In genomic region chr11:119268557-119269195, GRCm38 (mm10) we compare ENCODE assay signal across 8 mouse cellular contexts. TPM values are rescaled to one million over a fixed set of nuclear protein-coding genes. Genes with fewer than 3 reads are reported as not detected.
DNase-seq lines count a peak whose midpoint lies in the region; ATAC-seq lines count a peak whose summit lies in the region.

No protein-coding gene starts in this region.

- H3K9ac ChIP-seq in heart, embryonic 13.5 days, result peak overlapping the region; percentile 85
- H3K9ac ChIP-seq in hindbrain, embryonic 14.5 days, result peak overlapping the region; percentile 73
- peak overlapping the region; percentile 60; the same call in 1 of the 2 replicates for H3K9ac ChIP-seq in limb, embryonic 15.5 days

- H3K27ac ChIP-seq in heart, embryonic 13.5 days (replicated peaks), result peak overlapping the region; percentile 16; the same call in 1 of the 2 replicates
- H3K27ac ChIP-seq in embryonic facial prominence, embryonic 10.5 days (replicated peaks), result no peak overlapping the region
- H3K27ac ChIP-seq in hindbrain, embryonic 14.5 days, result no peak overlapping the region
- H3K27ac ChIP-seq in limb, embryonic 15.5 days, result no peak overlapping the region

- no peak for ATAC-seq in heart, embryonic 13.5 days (ENCODE audit: extremely low read depth, insufficient number of reproducible peaks, low FRiP score, low TSS enrichment)
- ATAC-seq in hindbrain, embryonic 14.5 days (ENCODE audit: low FRiP score), result no peak
- no peak for ATAC-seq in limb, embryonic 15.5 days (ENCODE audit: insufficient number of reproducible peaks, low FRiP score, low TSS enrichment, low read depth)

- intact Hi-C loops in heart, postnatal 10 days (cut with DNase I), result loop anchor here (2.0 kb wide), 1 partner anchor 32 kb away; the partner anchor contains the start of gene Eif4a3

- peak overlapping the region; percentile 62 for H3K4me3 ChIP-seq in heart, embryonic 13.5 days
- H3K4me3 ChIP-seq in embryonic facial prominence, embryonic 10.5 days, result peak overlapping the region; percentile 75
- peak overlapping the region; percentile 56 for H3K4me3 ChIP-seq in hindbrain, embryonic 14.5 days (replicated peaks; ENCODE audit: low read length)
- peak overlapping the region; percentile 75 for H3K4me3 ChIP-seq in limb, embryonic 15.5 days

- H3K36me3 ChIP-seq in heart, embryonic 13.5 days, result peaks cover 38% of the 10 kb centered on the region
- H3K36me3 ChIP-seq in embryonic facial prominence, embryonic 10.5 days (replicated peaks), result peaks cover 19% of the 10 kb centered on the region
- H3K36me3 ChIP-seq in hindbrain, embryonic 14.5 days (replicated peaks; ENCODE audit: control insufficient read depth, insufficient read depth), result peaks cover 15% of the 10 kb centered on the region
- peaks cover 20% of the 10 kb centered on the region for H3K36me3 ChIP-seq in limb, embryonic 15.5 days

- H3K4me2 ChIP-seq in heart, embryonic 13.5 days, result peak overlapping the region; percentile 77
- peak overlapping the region; percentile 85 for H3K4me2 ChIP-seq in hindbrain, embryonic 14.5 days (replicated peaks)
- H3K4me2 ChIP-seq in limb, embryonic 15.5 days, result peak overlapping the region; percentile 84

- no peaks in the 10 kb centered on the region for H3K27me3 ChIP-seq in heart, embryonic 13.5 days (replicated peaks)
- H3K27me3 ChIP-seq in embryonic facial prominence, embryonic 10.5 days (replicated peaks; ENCODE audit: low read depth, poor library complexity, severe bottlenecking), result no peaks in the 10 kb centered on the region
- H3K27me3 ChIP-seq in hindbrain, embryonic 14.5 days (ENCODE audit: control insufficient read depth, insufficient read depth, low read length), result no peaks in the 10 kb centered on the region
- H3K27me3 ChIP-seq in limb, embryonic 15.5 days, result no peaks in the 10 kb centered on the region

- peaks cover 25% of the 10 kb centered on the region for H3K4me1 ChIP-seq in heart, embryonic 13.5 days
- H3K4me1 ChIP-seq in embryonic facial prominence, embryonic 10.5 days, result peaks cover 29% of the 10 kb centered on the region
- H3K4me1 ChIP-seq in hindbrain, embryonic 14.5 days (replicated peaks; ENCODE audit: control insufficient read depth, insufficient read depth, low read length), result peaks cover 10% of the 10 kb centered on the region
- peaks cover 23% of the 10 kb centered on the region for H3K4me1 ChIP-seq in limb, embryonic 15.5 days

- WGBS in heart, embryonic 13.5 days, result 79% methylated on average over 16 of the region's 16 CpGs
- WGBS in embryonic facial prominence, embryonic 10.5 days, result 81% methylated on average over 16 of the region's 16 CpGs
- WGBS in hindbrain, embryonic 14.5 days, result 73% methylated on average over 16 of the region's 16 CpGs
- WGBS in limb, embryonic 15.5 days, result 76% methylated on average over 16 of the region's 16 CpGs

- no peaks in the 10 kb centered on the region for H3K9me3 ChIP-seq in heart, embryonic 13.5 days
- no peaks in the 10 kb centered on the region for H3K9me3 ChIP-seq in embryonic facial prominence, embryonic 10.5 days
- H3K9me3 ChIP-seq in hindbrain, embryonic 14.5 days (ENCODE audit: control insufficient read depth, low read length), result no peaks in the 10 kb centered on the region
- H3K9me3 ChIP-seq in limb, embryonic 15.5 days, result no peaks in the 10 kb centered on the region

- DNase-seq in heart, postnatal 10 days, result no peak
- DNase-seq in embryonic facial prominence, embryonic 10.5 days (ENCODE audit: low spot score), result no peak
- no peak for DNase-seq in hindbrain, embryonic 14.5 days (ENCODE audit: low spot score)
- peak; percentile 66 to 82 for DNase-seq in right cerebral cortex, adult 2 months (ENCODE audit: low spot score in 2 of 2)
- DNase-seq in thymus, postnatal 10 days (ENCODE audit: low spot score in 2 of 2), result no peak
- no peak for DNase-seq in ovary, adult 18-20 months (ENCODE audit: low spot score)

RNA-seq across cellular contexts. Expression of gene Gaa, which starts 1.0 kb away (rescaled TPM):
- 103 and 104 TPM in 2 replicates for polyA plus RNA-seq in heart, embryonic 13.5 days (2015; fragmentation: Nextera tagmentation; extraction: Ambion mirVana)
- total RNA-seq in heart, postnatal 10 days (2021), result 10 to 100 TPM; 56.7 to 58.4 TPM
- 30.8 TPM in 2 replicates for polyA plus RNA-seq in embryonic facial prominence, embryonic 10.5 days (2016; fragmentation: Nextera tagmentation; extraction: Ambion mirVana)
- polyA plus RNA-seq in hindbrain, embryonic 14.5 days (2014; fragmentation: Nextera tagmentation; extraction: Ambion mirVana), result 78.7 and 82.4 TPM in 2 replicates
- polyA plus RNA-seq in limb, embryonic 15.5 days (2015; fragmentation: Nextera tagmentation; extraction: Ambion mirVana), result 82.0 and 90.8 TPM in 2 replicates

RNA-seq across cellular contexts. Expression of gene Eif4a3, which starts 31.2 kb away (rescaled TPM):
- polyA plus RNA-seq in heart, embryonic 13.5 days (2015; fragmentation: Nextera tagmentation; extraction: Ambion mirVana), result 281 and 304 TPM in 2 replicates
- total RNA-seq in heart, postnatal 10 days (2021), result 100 to 1,000 TPM; 105 to 112 TPM
- polyA plus RNA-seq in embryonic facial prominence, embryonic 10.5 days (2016; fragmentation: Nextera tagmentation; extraction: Ambion mirVana), result 465 and 504 TPM in 2 replicates
- 223 and 243 TPM in 2 replicates for polyA plus RNA-seq in hindbrain, embryonic 14.5 days (2014; fragmentation: Nextera tagmentation; extraction: Ambion mirVana)
- 314 and 316 TPM in 2 replicates for polyA plus RNA-seq in limb, embryonic 15.5 days (2015; fragmentation: Nextera tagmentation; extraction: Ambion mirVana)

RNA-seq across cellular contexts. Expression of gene Card14, which starts 38.9 kb away (rescaled TPM):
- 0.36 and 0.37 TPM in 2 replicates for polyA plus RNA-seq in heart, embryonic 13.5 days (2015; fragmentation: Nextera tagmentation; extraction: Ambion mirVana)
- under 1 TPM; 0.07 to 0.12 TPM for total RNA-seq in heart, postnatal 10 days (2021)
- polyA plus RNA-seq in embryonic facial prominence, embryonic 10.5 days (2016; fragmentation: Nextera tagmentation; extraction: Ambion mirVana), result 0.05 TPM in 1 of 2 replicates, not detected in the other
- polyA plus RNA-seq in hindbrain, embryonic 14.5 days (2014; fragmentation: Nextera tagmentation; extraction: Ambion mirVana), result 0.16 and 0.18 TPM in 2 replicates
- polyA plus RNA-seq in limb, embryonic 15.5 days (2015; fragmentation: Nextera tagmentation; extraction: Ambion mirVana), result 5.0 and 5.3 TPM in 2 replicates

RNA-seq across cellular contexts. Expression of gene Ccdc40, which starts 40.3 kb away (rescaled TPM):
- 1.5 and 3.1 TPM in 2 replicates for polyA plus RNA-seq in heart, embryonic 13.5 days (2015; fragmentation: Nextera tagmentation; extraction: Ambion mirVana)
- total RNA-seq in heart, postnatal 10 days (2021), result under 1 TPM in 1 of 2 experiments, not detected in 1; 0.22 TPM
- polyA plus RNA-seq in embryonic facial prominence, embryonic 10.5 days (2016; fragmentation: Nextera tagmentation; extraction: Ambion mirVana), result 16.4 and 19.5 TPM in 2 replicates
- polyA plus RNA-seq in hindbrain, embryonic 14.5 days (2014; fragmentation: Nextera tagmentation; extraction: Ambion mirVana), result 12.0 and 14.1 TPM in 2 replicates
- 1.9 and 2.2 TPM in 2 replicates for polyA plus RNA-seq in limb, embryonic 15.5 days (2015; fragmentation: Nextera tagmentation; extraction: Ambion mirVana)

RNA-seq across cellular contexts. Expression of gene Tbc1d16, which starts 40.4 kb away (rescaled TPM):
- 9.6 and 9.7 TPM in 2 replicates for polyA plus RNA-seq in heart, embryonic 13.5 days (2015; fragmentation: Nextera tagmentation; extraction: Ambion mirVana)
- 10 to 100 TPM; 66.3 to 67.2 TPM for total RNA-seq in heart, postnatal 10 days (2021)
- polyA plus RNA-seq in embryonic facial prominence, embryonic 10.5 days (2016; fragmentation: Nextera tagmentation; extraction: Ambion mirVana), result 25.3 and 25.5 TPM in 2 replicates
- 39.3 and 41.2 TPM in 2 replicates for polyA plus RNA-seq in hindbrain, embryonic 14.5 days (2014; fragmentation: Nextera tagmentation; extraction: Ambion mirVana)
- 17.4 and 18.3 TPM in 2 replicates for polyA plus RNA-seq in limb, embryonic 15.5 days (2015; fragmentation: Nextera tagmentation; extraction: Ambion mirVana)

Comparison
In these comparisons a context has a peak if more than half of its experiments do, and no peak if none do; other contexts are left out.
1. DNase-seq: peak in right cerebral cortex, adult 2 months (2 of 2); none in heart, postnatal 10 days (0 of 2), embryonic facial prominence, embryonic 10.5 days (single experiment), hindbrain, embryonic 14.5 days (single experiment), thymus, postnatal 10 days (0 of 2) and ovary, adult 18-20 months (single experiment).
2. Peak in every context shown above with its lines, with median percentiles within 50 percentile points of each other: H3K4me2 ChIP-seq, H3K4me3 ChIP-seq and H3K9ac ChIP-seq.